Mouse (Mus musculus) frontal cortex, postnatal 10 days (tissue): ENCODE measurements around the gene Ksr2.
"Not testable (repeated sequence)": the region's sequence is repeated elsewhere in the genome, so short reads cannot be mapped to it uniquely, and the experiment has no call there.

Experiments
- DNase-seq, 2 experiments: peaks; one replicate each; pipeline ENCODE4 v3.0.0; 2022; ENCODE audit warnings: low spot score in 2 of 2, mixed read lengths in 1 of 2

Ksr2 gene

GRCm38 (mm10) chr5:117408216-117408615 is 5.6 kb upstream of the Ksr2 start:
- no peak for DNase-seq

GRCm38 (mm10) chr5:117409369-117409768 is 4.4 kb upstream of the Ksr2 start:
- DNase-seq = no peak

GRCm38 (mm10) chr5:117414611-117415010 is 811 bp downstream of the Ksr2 start:
- DNase-seq = peak in 1 of 2 experiments; percentile 22

GRCm38 (mm10) chr5:117415011-117415912 is 1.5 kb downstream of the Ksr2 start:
- DNase-seq = peak in 1 of 2 experiments; percentile 19

DNA sequence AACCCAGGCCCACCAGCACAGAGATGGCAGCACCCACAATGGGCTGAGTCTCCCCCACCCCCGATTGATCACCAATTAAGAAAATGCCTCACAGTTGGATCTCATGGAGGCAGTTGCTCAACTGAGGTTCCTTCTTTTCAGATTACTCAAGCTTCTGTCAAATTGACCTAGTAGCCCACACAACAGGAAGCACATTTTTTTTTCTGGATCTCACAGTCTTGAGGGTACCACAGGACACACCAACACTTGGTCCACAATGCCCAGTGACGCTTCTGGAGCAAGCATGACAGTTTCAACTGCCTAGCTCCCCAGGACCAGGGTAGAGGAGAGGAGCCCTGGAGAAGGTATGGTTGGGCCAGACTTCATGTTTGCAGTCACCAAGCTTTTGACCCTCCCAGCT is 3.6 kb downstream of the Ksr2 start:
- no peak for DNase-seq

DNA sequence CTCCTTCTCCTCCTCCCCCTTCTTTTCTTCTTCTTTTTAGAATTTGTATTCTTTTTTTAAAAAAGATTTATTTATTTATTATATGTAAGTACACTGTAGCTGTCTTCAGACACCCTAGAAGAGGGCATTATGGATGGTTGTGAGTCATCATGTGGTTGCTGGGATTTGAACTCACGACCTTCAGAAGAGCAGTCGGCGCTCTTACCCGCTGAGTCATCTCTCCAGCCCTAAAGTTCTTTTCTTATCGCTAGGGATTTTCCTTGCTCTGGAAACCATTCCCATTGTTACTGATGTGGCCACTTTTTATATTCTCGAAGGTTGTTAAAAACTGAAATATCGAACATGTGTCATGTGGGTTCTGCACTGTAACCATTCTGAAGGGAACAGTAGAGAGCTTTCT is 19.7 kb downstream of the Ksr2 start:
- DNase-seq = not testable (repeated sequence)

GRCm38 (mm10) chr5:117440261-117440660 is 26.5 kb downstream of the Ksr2 start:
- DNase-seq = no peak

GRCm38 (mm10) chr5:117441242-117441842 is 27.5 kb downstream of the Ksr2 start:
- no peak for DNase-seq

DNA sequence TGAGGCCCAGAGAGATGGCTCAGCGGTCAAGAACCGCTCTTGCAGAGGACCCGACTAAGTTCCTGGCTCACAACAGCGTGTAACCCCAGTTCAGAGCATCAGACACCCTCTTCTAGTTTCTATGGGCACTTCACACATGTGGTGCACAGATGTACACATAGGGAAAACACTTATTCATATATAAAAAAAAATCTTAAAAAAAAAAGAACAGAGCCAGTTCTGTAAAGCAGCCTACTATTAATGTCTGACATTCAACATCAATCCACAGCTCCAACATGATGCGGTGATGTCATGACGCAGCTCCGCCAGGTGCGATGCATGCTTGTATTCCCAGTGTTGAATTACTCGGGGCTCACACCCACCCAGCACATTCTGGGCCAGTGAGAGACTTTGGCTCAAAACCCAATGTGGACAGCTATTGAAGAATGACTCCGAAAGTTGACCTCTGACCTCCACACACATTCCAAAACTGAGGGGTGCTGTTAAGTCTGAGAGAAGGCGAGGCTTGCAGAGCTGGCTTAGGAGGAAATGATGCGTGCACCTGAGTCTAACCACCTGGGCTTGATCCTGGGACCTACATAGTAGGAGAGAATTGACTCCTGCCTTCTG is 28.5 kb downstream of the Ksr2 start:
- no peak for DNase-seq

- DNase-seq = no peak
These were observed 29.3 kb downstream of the Ksr2 start for GRCm38 (mm10) chr5:117443141-117443540.

GRCm38 (mm10) chr5:117443902-117444301 is 30.1 kb downstream of the Ksr2 start:
- no peak for DNase-seq

- no peak for DNase-seq
These were observed 33.9 kb downstream of the Ksr2 start for GRCm38 (mm10) chr5:117447698-117448097.

DNA sequence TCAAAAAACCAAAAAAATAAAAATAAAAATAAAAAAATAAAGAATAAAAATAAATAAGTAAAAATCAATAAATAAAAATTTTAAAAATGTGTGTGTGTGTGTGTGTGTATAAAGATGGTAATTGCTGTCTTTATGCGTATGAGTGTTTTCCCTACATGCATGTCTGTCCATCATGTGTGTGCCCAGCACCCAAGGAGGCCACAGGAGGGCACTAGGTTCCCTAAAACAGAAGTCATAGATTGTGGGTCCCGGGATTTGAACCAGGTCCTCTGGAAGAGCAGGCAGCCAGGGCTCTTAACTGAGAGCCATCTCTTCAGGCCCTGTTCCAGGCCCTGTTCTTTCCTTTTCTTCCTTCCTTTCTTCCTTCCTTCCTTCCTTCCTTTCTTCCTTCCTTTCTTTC is 38.2 kb downstream of the Ksr2 start:
- no peak for DNase-seq

DNA sequence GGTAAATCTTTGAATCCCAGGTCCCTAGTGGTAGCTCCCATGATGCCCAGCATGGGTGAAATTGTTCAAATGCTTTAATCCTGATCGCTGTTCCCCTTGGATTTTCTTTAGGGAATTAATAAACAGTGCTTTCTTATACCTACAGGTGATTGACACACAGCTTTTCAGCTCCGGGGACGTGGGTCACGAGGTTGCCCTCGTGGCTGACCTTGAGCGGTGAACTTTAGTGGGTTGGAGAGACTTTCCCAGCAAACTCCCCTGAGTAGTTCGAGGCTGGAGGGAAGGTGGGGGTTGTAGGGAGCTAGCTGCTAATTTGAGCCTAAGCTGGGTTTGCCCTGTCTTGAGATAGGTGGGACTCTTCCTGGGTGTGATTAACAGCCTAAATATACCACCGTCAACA is 41.7 kb downstream of the Ksr2 start:
- DNase-seq = no peak

DNA sequence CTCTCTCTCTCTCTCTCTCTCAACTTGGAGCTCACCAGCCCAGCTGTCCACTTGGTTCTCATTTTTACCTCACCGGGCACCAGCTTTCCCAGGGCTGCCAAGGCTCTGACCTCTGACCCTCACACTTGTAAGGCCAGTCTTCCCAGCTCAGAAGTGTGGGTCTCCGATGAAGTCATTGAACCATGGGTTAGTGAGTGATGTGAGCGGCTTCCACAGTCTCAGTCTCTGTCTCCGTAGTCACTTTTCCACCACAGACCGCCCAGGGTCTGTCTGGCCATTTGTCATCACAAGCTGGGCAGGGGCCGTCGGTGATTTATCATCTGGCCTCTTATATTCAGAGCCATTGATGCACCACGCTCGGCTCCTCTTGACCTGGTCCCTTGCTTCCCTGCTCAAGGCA is 43.3 kb downstream of the Ksr2 start:
- DNase-seq = no peak

GRCm38 (mm10) chr5:117457583-117457982 is 43.8 kb downstream of the Ksr2 start:
- DNase-seq = no peak

GRCm38 (mm10) chr5:117458899-117459298 is 45.1 kb downstream of the Ksr2 start:
- no peak for DNase-seq

GRCm38 (mm10) chr5:117460261-117460660 is 46.5 kb downstream of the Ksr2 start:
- no peak for DNase-seq

GRCm38 (mm10) chr5:117467052-117467451 is 53.3 kb downstream of the Ksr2 start:
- DNase-seq = no peak

DNA sequence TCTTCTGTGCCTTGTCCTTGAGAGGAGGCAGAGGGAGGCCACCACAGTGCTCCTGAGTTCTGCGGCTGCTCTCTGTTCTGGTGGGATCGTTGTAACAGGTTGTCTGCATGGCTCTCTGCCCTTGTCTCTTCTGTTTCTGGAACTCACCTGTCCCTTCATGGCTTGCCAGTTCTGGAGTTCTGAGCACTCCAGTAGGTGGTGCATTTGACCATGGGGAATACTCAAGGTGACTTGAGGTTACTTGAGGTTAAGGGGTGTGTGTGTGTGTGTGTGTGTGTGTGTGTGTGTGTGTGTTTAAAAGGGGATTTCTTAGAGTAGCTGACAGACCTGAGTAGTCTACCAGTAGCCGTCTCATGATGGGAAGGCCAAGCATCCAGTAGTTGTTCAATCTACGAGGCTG is 55.2 kb downstream of the Ksr2 start:
- no peak for DNase-seq

GRCm38 (mm10) chr5:117469572-117469971 is 55.8 kb downstream of the Ksr2 start:
- no peak for DNase-seq

DNA sequence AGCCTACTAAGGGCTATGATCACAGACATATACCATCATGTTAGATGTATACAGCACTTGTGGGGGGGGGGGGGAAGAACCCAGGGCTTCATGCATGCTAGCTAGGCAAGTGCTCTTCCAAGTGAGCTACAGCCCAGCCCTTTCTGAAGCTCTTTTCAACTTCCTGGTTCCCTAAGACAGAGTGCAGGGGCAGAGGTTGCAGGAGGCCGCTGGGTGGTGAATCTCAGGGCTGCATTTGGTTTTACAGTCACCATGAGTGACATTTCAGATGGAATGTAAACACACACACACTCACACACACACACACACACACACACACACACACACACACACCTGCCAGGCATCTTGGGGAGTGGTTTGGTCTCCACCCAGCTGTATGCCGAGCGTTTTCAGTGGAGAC is 67.4 kb downstream of the Ksr2 start:
- DNase-seq = no peak

DNA sequence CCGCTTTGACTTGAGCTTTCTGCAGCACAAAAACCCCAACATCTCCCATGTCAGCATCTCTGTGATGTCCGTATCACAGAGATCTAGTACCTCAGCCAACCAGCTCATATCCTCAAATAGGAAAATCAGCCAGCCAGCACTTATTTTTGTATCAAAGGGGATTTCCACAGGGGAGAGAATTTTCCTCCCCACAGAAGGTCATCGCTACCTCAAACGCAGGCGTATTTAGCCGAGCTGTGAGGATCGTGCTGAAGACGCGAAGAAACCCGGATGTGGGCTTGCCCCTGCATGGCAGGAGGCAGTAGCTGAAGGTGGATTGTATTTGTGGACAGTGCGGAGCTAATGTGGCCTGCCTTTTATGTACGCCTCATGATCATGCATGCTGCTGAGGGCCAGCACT is 67.8 kb downstream of the Ksr2 start:
- no peak for DNase-seq
